Mouse (Mus musculus) erythroblast, embryonic 14.5 days (primary cell): ENCODE results near the gene Astn2.

ENCODE experiments used
- GATA1 ChIP-seq: IDR thresholded peaks from 2 replicates; pipeline ENCODE4 v1.6.1; 2012; ENCODE audit warnings: low read length, inconsistent platforms, mixed read lengths
- TAL1 ChIP-seq: IDR thresholded peaks from 3 replicates; pipeline ENCODE4 v1.6.1; 2012; ENCODE audit warnings: low read length, inconsistent platforms, mixed read lengths

DNA sequence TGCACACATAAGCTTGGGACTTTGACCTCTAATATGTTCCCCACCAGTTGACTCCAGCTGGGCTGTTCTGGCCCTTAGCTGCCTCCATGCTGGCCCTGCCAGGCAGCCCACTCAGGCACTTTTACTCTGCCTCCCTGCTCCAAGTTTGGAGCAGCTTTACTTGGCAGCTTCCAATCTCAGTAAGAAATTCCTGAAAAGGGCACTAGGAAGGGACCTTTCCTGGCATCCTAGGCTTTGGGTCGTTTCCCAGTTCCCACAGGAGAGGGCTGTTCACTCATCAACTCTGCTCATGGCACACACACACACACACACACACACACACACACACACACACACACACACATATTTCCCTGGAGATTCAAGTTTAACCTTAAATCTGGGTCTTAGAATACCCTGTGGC, 675 bp upstream of the Astn2 start:
- TF ChIP-seq GATA1 (no peak), TAL1 (no peak)
